Mouse (Mus musculus) stomach, embryonic 15.5 days (tissue): ENCODE results near the gene Pramel7. TPM values are rescaled to one million over a fixed set of nuclear protein-coding genes. Genes with fewer than 3 reads are reported as not detected.
A peak's percentile ranks its signal among the peaks of the same experiment; 100 is the strongest.
"Not testable (repeated sequence)": the region's sequence is repeated elsewhere in the genome, so short reads cannot be mapped to it uniquely, and the experiment has no call there.

Experiments
- ATAC-seq: fragments of 200-750 bp; cut with Nextera tagmentation; 2 replicates; pipeline ENCODE4 v1.8.0; 2017; ENCODE audit warnings: low read depth, moderate number of reproducible peaks, moderate TSS enrichment; ENCODE audit not compliant: insufficient read depth, low FRiP score
- H3K27ac ChIP-seq: fragments of 300-500 bp; sonication (generic); 2 replicates; pipeline ENCODE4 v1.5.1; 2015; ENCODE audit warnings: mild to moderate bottlenecking, inconsistent platforms
- H3K27me3 ChIP-seq: fragments of 300-500 bp; sonication (generic); replicated peaks from 2 replicates; pipeline ENCODE4 v1.6.1; 2015; ENCODE audit warnings: inconsistent platforms
- H3K36me3 ChIP-seq: fragments of 300-500 bp; sonication (generic); 2 replicates; pipeline ENCODE4 v1.6.1; 2015; ENCODE audit warnings: inconsistent platforms
- H3K4me1 ChIP-seq: fragments of 300-500 bp; sonication (generic); 2 replicates; pipeline ENCODE4 v1.6.1; 2015; ENCODE audit warnings: inconsistent platforms
- H3K4me2 ChIP-seq: fragments of 300-500 bp; sonication (generic); 2 replicates; pipeline ENCODE4 v1.6.1; 2015; ENCODE audit warnings: mild to moderate bottlenecking, inconsistent platforms
- H3K4me3 ChIP-seq: fragments of 300-500 bp; sonication (generic); replicated peaks from 2 replicates; pipeline ENCODE4 v1.5.1; 2015; ENCODE audit warnings: inconsistent platforms
- H3K9ac ChIP-seq: fragments of 300-500 bp; sonication (generic); 2 replicates; pipeline ENCODE4 v1.6.1; 2015; ENCODE audit warnings: inconsistent platforms
- H3K9me3 ChIP-seq: fragments of 300-500 bp; sonication (generic); 2 replicates; pipeline ENCODE4 v1.6.1; 2016; ENCODE audit warnings: inconsistent platforms
- WGBS: fragments of 180-500 bp; shearing (Covaris S2); methylation state at CpG from one replicate; pipeline ENCODE4 v1.1.7; 2015; 5-methylcytosine and 5-hydroxymethylcytosine counted together
- polyA plus RNA-seq: library from polyadenylated mRNA; unstranded; fragments of >200 nt; fragmentation: Nextera tagmentation; extraction: Ambion mirVana; gene quantifications from 2 replicates; pipeline ENCODE4 v1.2.1, GENCODE M21; 2015

Gene Pramel7
- not detected in 2 replicates for polyA plus RNA-seq

- H3K4me3 ChIP-seq, H3K27ac ChIP-seq, ATAC-seq, H3K9ac ChIP-seq, H3K36me3 ChIP-seq, H3K9me3 ChIP-seq, H3K27me3 ChIP-seq, H3K4me2 ChIP-seq, H3K4me1 ChIP-seq: not testable (repeated sequence)
- 81% methylated on average over 4 of the region's 5 CpGs for WGBS
These were observed at the start of gene Pramel7 for GRCm38 (mm10) chr2:87496993-87497392. TSS of gene Pramel7 (minus strand) at chr2:87497093.

DNA sequence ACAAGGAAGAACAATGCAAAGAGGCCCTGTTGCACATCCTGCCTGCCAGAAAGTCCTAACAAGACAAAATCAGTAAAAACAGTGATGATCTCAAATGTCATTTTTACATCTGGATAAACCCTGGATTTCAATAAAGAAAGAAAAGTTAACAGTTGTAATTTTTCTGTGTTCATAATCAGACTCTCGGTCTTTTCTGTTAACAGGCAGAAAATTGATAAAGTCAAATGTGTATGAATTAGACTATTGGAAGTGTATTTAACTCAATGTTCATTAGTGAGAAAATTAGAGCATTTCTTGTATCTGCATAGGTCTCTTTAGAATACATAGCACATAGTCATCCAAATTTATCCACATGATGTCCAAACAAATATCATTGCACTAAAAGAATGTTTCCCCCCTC lies 48.5 kb upstream of the Pramel7 start, which contains the start of gene Olfr1128:
TSS of gene Olfr1128 (minus strand) at position 101 of the 400 bp plus-strand sequence.
- no peak for ATAC-seq
- 85% methylated on average over 1 of the region's 1 CpGs for WGBS

GRCm38 (mm10) chr2:87534826-87535225 lies 37.9 kb upstream of the Pramel7 start:
- Histone ChIP-seq H3K4me2 (no peak overlapping the region), H3K4me1 (no peaks in the 10 kb centered on the region), H3K27ac (no peak overlapping the region), H3K9ac (no peak overlapping the region), H3K4me3 (no peak overlapping the region), H3K36me3 (no peaks in the 10 kb centered on the region), H3K9me3 (no peaks in the 10 kb centered on the region), H3K27me3 (no peaks in the 10 kb centered on the region)
- WGBS = 61% methylated on average over 2 of the region's 2 CpGs
- ATAC-seq = no peak

More for the DNA sequence above, 48.5 kb upstream of the Pramel7 start, which contains the start of gene Olfr1128:
- H3K4me1 ChIP-seq = no peaks in the 10 kb centered on the region
- no peak within 1 kb of the TSS for H3K9ac ChIP-seq
- H3K9me3 ChIP-seq = no peaks in the 10 kb centered on the region
- no peaks in the 10 kb centered on the region for H3K36me3 ChIP-seq
- no peak within 1 kb of the TSS for H3K27ac ChIP-seq
- no peak within 1 kb of the TSS for H3K4me3 ChIP-seq
- H3K4me2 ChIP-seq = no peak within 1 kb of the TSS
- no peaks in the 10 kb centered on the region for H3K27me3 ChIP-seq

- no peak for ATAC-seq
- no peak within 1 kb of the TSS for H3K27ac ChIP-seq
These were observed 34.6 kb upstream of the Pramel7 start, which contains the start of gene Olfr153 for GRCm38 (mm10) chr2:87531496-87531895. TSS of gene Olfr153 (plus strand) at chr2:87531796.

DNA sequence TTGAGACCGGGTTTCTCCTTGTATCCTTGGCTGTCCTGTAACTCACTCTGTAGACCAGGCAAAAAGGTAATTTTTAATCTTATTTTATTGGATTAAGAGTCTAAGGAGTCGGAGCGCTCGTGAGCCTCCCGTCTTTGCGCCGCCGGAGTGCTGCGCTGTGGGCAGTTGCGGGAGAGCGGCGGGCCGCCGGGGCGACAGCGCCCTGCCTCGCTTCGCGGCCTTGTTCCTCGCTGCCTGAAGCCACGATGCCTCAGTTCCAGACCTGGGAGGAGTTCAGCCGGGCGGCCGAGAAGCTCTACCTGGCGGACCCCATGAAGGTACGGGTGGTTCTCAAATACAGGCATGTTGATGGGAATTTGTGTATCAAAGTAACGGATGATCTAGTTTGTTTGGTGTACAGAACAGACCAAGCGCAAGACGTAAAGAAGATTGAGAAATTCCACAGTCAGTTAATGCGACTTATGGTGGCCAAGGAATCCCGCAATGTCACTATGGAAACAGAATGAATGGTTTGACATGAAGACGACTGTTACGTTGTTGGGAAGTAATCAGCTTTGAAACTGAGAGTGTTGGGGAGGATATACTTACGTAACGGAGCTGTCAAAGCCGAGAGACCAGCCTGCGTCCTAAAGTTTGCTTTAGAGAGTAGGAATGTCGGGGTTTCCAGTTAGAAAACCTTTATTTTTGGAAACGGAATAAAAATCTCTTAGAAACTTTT lies 29.2 kb upstream of the Pramel7 start:
- H3K27me3 ChIP-seq, ATAC-seq, H3K9ac ChIP-seq, H3K4me3 ChIP-seq, H3K27ac ChIP-seq, H3K36me3 ChIP-seq, H3K4me1 ChIP-seq, H3K9me3 ChIP-seq: not testable (repeated sequence)
- peak overlapping the region; percentile 37 for H3K4me2 ChIP-seq
- 27% methylated on average over 39 of the region's 39 CpGs for WGBS

More at GRCm38 (mm10) chr2:87531496-87531895, 34.6 kb upstream of the Pramel7 start, which contains the start of gene Olfr153:
- Histone ChIP-seq H3K9ac (no peak within 1 kb of the TSS), H3K36me3 (no peaks in the 10 kb centered on the region), H3K4me2 (no peak within 1 kb of the TSS), H3K27me3 (no peaks in the 10 kb centered on the region), H3K9me3 (no peaks in the 10 kb centered on the region; the same call in 1 of the 2 replicates), H3K4me3 (no peak within 1 kb of the TSS), H3K4me1 (no peaks in the 10 kb centered on the region)

DNA sequence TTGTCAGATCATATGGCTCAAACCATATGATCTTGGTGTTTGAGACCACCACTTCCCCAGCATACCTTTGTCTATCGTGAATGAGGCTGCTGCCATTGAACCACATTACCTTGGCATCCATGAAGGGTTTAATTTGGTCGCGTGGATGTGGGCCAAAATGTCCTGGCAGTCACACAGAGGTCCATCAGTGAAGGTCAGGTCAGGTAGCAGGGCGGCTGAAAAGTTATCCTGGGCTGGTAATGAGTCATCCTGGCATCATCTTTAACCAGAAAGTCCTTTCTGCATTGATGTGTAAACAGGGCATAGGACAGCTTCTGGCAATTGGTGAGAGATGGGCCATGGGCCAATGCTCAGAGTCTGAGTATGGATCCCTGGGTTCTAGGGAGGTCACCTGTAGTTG lies 23.8 kb upstream of the Pramel7 start:
- ATAC-seq = no peak
- 82% methylated on average over 4 of the region's 4 CpGs for WGBS

DNA sequence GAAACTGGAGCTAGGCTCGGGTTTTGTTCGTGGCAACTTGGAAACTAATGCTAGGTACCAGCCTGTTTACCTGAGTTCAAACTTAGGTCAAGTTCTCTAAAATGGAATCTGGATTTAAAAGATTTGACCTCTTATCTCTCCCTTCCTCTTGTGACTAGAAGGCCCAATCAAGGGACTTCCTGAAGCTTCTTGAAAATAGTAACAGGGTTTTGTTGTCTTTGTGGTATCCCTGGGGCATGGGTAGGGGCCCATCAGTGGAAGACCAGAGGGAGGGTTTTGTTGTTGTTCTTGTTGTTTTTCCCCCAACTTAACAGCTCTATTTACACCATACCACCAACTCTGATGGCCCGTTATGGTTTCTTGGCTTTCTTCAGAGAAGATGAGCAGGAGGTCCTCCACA lies 19.7 kb upstream of the Pramel7 start:
- no peak for ATAC-seq
- Histone ChIP-seq H3K36me3 (no peaks in the 10 kb centered on the region), H3K4me3 (no peak overlapping the region), H3K4me2 (no peak overlapping the region), H3K27ac (no peak overlapping the region), H3K27me3 (no peaks in the 10 kb centered on the region), H3K9me3 (no peaks in the 10 kb centered on the region), H3K9ac (no peak overlapping the region), H3K4me1 (no peaks in the 10 kb centered on the region)
- WGBS = 91% methylated on average over 3 of the region's 3 CpGs

More for the DNA sequence above, 23.8 kb upstream of the Pramel7 start:
- Histone ChIP-seq H3K27ac (no peak overlapping the region), H3K27me3 (no peaks in the 10 kb centered on the region), H3K4me2 (no peak overlapping the region), H3K4me1 (no peaks in the 10 kb centered on the region), H3K4me3 (no peak overlapping the region), H3K9me3 (no peaks in the 10 kb centered on the region), H3K36me3 (no peaks in the 10 kb centered on the region), H3K9ac (no peak overlapping the region)

GRCm38 (mm10) chr2:87515457-87516060 lies 18.7 kb upstream of the Pramel7 start:
- Histone ChIP-seq H3K4me3 (no peak overlapping the region), H3K4me1 (no peaks in the 10 kb centered on the region), H3K36me3 (no peaks in the 10 kb centered on the region), H3K27me3 (no peaks in the 10 kb centered on the region), H3K4me2 (no peak overlapping the region), H3K9me3 (no peaks in the 10 kb centered on the region), H3K9ac (no peak overlapping the region), H3K27ac (no peak overlapping the region)
- ATAC-seq = no peak
- WGBS = 71% methylated on average over 8 of the region's 8 CpGs

- H3K36me3 ChIP-seq = no peaks in the 10 kb centered on the region
- H3K27me3 ChIP-seq = no peaks in the 10 kb centered on the region
- no peak overlapping the region for H3K4me3 ChIP-seq
- no peaks in the 10 kb centered on the region for H3K4me1 ChIP-seq
- H3K9me3 ChIP-seq = no peaks in the 10 kb centered on the region
- 89% methylated on average over 2 of the region's 2 CpGs for WGBS
- no peak for ATAC-seq
- H3K9ac ChIP-seq = no peak overlapping the region
- no peak overlapping the region for H3K27ac ChIP-seq
- H3K4me2 ChIP-seq = no peak overlapping the region
These were observed 18.2 kb upstream of the Pramel7 start for GRCm38 (mm10) chr2:87515046-87515445.

DNA sequence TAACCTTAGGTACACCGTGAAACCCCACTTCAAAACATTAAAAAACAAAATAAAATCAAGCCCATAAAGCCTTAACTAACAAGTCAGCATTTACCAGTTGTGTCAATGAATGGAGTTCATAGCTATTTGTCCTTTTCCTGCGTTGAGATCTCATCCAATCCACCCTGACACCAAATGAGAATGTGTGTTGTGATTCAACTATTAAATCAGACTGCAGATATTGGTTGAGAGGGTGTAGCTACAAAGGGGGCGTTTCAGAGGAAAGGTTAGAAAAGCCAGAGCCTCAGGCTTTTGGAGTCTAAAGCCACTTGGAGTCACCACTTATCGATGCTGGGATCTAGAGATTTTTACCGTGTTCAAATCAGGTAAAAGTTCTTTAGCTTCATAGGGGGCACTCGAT lies 9.4 kb upstream of the Pramel7 start, which contains the start of gene Pramel6:
TSS of gene Pramel6 (plus strand) at position 301 of the 400 bp plus-strand sequence.
- Histone ChIP-seq H3K4me2 (no peak within 1 kb of the TSS), H3K9me3 (no peaks in the 10 kb centered on the region), H3K27me3 (no peaks in the 10 kb centered on the region), H3K4me1 (no peaks in the 10 kb centered on the region), H3K4me3 (no peak within 1 kb of the TSS), H3K36me3 (no peaks in the 10 kb centered on the region), H3K9ac (no peak within 1 kb of the TSS), H3K27ac (no peak within 1 kb of the TSS)
- ATAC-seq = no peak
- WGBS = 89% methylated on average over 6 of the region's 6 CpGs

DNA sequence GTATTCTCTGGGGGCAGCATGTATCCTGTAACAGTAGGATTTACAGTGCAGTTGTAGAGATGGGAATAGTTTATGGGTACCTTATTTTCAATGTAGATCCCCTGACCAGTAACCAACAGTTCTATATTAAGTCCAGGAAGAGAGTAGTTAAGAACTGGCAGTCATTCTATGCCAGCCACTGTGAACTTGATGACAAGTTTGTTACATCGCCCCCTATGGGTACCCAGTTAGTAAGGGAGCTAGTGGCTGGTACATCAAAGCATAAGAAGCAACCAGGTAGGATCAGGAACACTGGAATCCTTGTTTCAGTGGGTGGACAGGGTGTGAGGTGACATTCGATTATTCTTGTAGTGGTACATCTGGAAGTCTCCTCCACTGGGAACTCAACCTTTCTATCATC lies 14.6 kb downstream of the Pramel7 start:
- Histone ChIP-seq H3K9ac (no peak overlapping the region), H3K27me3 (no peaks in the 10 kb centered on the region), H3K36me3 (no peaks in the 10 kb centered on the region), H3K4me3 (no peak overlapping the region), H3K9me3 (no peaks in the 10 kb centered on the region), H3K4me1 (no peaks in the 10 kb centered on the region), H3K4me2 (no peak overlapping the region), H3K27ac (no peak overlapping the region)
- WGBS = 84% methylated on average over 2 of the region's 2 CpGs
- no peak for ATAC-seq

DNA sequence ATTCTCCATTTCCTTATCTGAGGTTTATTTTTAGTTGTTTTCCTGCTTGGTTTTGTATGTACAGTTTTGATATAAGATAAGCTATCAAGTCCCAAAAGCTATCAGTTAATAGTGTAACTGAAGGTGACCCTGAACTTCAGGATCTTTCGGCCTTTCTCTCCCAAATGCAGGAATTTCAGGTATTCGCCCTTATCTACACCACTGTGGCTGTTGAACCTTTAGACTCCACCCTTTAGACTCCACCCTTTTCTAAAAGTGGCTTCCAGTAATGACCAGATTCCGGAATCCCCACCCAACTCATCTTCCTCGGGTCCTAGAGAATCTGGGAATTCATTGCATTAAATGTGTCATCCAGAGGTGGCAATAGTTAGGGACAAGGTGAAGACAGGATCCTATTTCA lies 15.7 kb downstream of the Pramel7 start:
- Histone ChIP-seq H3K27ac (no peak overlapping the region), H3K9me3 (no peaks in the 10 kb centered on the region), H3K9ac (no peak overlapping the region), H3K4me1 (no peaks in the 10 kb centered on the region), H3K36me3 (no peaks in the 10 kb centered on the region), H3K4me2 (no peak overlapping the region), H3K4me3 (no peak overlapping the region), H3K27me3 (no peaks in the 10 kb centered on the region)
- no peak for ATAC-seq
- WGBS = 79% methylated on average over 4 of the region's 4 CpGs
